Mouse (Mus musculus) layer of hippocampus, adult 9-10 months (tissue): ENCODE data around the gene Npr2.
"Not testable (repeated sequence)": the region's sequence is repeated elsewhere in the genome, so short reads cannot be mapped to it uniquely, and the experiment has no call there.

Experiments used
- DNase-seq: peaks from one replicate; pipeline ENCODE4 v3.0.0; 2022; ENCODE audit warnings: low spot score

Npr2 gene

DNA sequence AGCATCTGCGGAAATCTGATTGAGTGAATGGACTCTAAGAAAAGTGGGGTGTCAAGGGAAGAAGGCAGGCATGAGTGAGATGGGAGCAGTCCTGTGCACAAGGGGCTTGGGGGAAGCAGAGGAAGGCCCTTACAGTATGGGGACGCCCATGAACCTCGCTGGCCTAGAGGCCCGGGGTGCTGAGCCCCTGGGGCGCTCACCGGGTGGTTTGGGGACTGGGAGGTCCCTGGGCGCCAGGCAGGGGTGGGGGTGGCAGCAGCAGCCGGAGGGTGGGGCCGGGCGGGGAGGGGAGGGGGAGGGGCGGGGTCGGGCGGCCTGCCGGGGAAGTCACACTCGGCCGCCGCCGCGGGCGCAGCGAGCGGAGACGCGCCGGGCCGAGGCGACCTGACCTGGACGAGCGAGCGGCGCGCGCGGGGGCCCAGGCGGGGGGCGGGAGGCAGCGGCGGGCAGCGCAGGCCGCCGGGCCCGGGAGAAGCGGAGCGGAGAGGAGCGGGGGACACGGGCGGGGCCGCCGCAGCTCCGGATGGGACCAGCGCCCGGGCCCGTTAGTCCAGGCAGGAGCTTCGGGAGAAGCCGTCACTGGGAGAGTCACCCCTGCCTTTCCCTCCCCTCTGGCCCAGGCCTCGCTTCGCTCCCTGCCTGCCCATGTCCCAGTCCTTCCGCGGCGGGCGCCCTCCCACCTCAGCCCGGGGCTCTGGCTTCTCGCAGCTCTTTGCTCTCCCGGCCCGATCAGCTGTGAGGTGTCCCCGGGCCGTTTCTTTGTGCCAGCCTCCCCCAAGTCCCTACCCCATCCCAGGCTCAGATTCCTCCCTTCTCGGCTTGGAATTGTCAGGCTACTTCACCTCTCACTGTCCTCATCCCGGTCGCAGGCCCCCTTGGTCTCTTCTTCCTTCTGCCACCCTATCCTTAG is at the start of gene Npr2:
Gene Npr2 (plus strand): TSS at position 890 of the 910 bp plus-strand sequence.
- DNase-seq: no peak

DNA sequence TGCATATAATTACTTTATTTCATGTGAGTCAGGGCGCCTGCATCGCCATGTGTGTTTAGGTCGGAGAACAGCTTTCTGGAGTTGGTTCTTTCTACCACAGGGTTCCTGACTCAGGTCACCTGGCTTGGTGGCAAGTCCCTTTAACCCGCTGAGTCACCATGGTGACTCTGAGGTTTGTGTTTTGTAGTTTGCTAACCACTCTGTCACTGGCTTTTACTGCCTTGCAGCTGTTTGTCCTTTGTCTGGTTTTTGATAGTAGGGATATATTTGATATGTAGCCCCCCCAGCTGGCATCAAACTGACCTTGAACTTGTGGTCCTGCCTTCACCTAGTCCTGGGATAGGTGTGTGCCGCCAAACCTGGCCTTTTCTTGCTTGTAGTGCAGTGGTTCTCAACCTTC is 49.5 kb upstream of the Npr2 start:
- DNase-seq: no peak

DNA sequence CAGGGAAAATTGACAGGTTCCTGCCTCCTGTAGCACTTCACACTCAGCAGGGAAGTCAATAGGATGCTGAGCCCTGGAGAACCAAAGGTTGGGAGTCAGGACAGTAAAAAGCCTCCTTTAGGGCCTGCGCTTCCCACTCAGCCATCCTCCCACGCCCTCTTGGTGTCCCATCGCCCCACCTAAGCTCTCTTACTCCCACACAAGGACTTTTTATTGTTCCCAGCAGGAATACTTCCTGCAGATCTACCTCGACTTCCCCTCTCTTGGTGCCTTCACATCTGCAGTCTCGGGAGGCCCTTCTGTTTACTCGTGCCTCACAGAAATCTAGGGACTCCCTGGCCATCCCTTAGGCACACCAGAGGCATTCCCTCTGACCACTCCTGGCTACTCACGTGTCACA is 48.3 kb upstream of the Npr2 start:
- no peak for DNase-seq

DNA sequence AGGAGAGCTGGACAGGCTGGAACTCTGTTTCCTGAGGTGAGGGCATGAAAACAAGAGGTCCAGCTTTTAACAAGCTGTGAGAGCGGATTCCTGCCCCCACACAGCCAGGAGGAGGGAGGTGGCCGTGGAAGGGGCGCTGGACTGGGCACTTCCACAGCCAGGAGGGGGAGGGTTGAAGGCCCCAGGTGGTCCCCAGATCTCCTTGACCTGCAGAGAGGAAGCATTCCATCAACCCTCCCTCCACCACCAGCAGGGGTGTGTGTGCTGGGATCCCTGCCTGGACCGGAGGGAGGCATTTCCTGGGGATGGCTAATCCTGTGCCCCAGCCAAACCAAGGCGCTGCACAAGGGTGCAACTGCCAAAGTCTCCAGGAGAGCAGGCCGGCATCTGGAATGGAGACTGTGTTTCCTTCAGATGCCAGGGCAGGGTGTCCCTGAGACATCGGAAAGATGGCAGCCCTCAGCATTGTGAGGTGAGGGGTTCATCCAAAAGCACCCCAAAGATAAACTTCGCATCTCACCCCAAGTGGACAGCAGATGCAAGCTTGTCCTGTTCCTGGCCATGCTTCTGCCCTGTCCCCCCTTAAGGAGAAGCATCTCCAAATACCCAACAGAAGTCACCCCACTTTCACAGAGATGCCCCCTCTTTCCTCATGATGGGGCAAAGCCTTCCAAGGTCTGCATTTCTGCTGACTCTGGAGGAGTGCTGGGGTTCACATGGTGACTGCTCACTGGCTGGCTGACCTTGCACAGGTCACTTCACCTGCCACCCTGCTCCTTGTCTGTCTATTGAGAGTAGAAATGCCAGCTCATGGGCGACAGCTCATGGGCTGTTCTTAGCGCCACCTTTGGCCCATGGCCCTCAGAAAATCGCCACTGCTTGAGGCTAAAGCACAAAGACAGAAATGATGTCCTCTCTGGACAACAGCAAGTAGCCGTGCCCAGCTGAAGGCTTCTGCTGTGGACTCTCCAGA is 47.0 kb upstream of the Npr2 start, which contains the start of gene Msmp:
Gene Msmp (minus strand): TSS at position 51 of the 973 bp plus-strand sequence.
- no peak for DNase-seq

DNA sequence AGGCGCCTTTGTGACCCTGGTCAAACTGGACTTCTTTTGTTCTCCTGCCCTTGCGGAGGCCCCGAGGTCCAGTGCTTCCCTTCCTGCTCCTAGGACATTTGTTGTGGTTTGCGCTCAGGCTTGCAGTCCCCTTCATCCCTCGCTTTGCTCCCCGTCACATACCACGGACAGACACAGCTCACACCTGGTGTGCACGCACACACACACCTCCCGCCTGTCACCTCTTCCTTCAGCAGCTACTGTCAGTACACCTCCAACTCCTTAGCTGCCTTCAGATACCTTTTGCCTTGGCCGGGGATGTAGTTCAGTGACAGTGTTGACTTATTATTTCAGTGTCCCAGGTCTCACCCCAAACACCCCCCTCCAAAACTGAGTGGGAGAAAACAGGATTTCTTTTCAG is 46.1 kb upstream of the Npr2 start:
- DNase-seq: no peak

DNA sequence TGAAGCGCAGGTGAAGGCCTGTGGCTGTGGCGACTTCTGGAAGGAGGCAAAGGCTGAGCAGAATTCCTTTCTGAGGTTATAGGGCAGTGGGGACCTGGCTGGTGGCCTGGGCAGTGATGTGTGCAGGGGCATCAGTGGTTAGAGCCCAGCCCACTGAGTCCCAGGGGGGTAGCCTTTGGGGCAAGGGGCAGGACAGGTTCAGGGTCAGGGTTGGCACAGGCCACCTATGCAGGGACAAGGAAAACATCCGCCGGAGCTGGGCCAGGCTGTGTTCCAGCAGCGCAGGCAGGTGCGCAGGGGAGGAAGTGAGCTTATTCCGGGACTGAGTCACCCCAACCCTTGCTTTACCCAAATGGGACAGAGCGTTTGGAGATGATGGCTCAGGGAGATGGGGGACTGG is 45.3 kb upstream of the Npr2 start:
- DNase-seq: no peak

DNA sequence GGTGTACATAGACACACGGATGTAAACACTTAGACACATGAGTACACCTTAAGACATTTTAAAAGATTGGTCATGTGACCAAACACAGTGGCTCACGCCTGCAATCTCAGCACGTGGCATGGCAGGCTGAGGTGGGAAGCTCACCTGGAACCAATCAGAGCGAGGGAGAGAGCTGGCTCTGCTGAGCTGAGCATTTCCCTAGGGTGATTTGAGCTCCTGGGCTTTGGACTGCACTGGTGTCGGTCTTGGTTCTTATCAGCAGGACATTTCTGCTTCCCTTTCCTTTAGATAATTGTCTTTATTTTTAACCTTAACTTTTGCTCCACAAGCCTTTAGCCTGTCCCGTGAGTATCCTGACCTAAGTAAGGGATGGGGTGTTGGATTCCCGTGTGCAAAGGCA is 44.1 kb upstream of the Npr2 start:
- no peak for DNase-seq

DNA sequence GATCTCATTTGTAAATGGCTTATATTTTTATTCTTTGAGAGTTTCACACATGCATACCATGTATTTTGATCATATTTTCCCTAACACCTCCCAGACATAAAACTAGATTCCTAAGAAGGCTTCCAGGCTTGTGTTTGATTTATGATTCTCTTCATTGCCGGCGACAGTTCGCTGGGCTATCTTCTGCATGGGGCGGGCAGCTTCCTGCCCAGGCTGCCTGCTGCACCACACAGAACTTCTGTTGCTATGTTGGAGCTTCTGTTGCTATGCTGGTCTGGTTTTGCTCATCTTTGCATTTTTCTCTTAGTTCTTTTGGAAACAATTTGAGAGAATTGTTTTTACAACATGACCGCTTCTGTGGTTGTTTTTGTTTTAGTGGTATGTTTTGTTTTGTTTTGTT is 40.2 kb upstream of the Npr2 start:
- no peak for DNase-seq

DNA sequence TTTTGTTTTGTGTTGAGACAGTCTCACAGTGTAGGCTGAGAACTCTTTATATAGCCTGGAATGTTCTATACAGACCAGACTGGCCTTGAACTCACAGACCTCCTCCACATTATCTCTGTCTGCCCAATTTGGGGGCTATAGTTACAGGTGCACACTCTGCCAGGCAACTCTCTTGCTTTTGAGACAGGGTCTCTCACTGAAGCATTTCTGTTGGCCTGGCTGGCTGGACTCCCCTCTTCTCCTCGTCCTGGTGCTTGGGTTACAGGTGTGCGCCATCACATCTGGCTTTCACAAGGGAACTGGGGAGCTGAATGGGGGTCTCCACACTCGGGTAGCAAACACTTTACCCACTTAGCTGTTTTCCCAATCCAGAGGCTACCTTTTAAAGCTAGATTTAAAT is 39.8 kb upstream of the Npr2 start:
- no peak for DNase-seq

DNA sequence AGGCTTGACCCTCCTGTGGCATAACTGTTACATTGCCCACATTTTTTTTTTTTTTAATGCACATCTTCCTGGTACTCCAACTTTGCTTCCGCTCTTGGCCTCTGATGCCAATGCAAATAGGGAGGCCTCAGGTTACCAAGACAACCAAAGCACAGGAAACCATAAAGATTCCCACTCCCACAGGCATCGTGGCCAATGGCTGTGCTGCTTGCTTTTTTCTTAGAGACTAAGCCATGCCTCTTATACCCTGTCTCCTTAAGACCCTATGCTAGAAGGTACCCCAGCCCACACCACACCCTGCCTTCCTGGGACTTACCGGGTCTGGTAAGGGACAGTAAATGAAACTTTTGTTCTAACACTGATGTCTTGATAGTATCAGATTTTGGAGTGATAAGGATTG is 38.3 kb upstream of the Npr2 start:
- no peak for DNase-seq

DNA sequence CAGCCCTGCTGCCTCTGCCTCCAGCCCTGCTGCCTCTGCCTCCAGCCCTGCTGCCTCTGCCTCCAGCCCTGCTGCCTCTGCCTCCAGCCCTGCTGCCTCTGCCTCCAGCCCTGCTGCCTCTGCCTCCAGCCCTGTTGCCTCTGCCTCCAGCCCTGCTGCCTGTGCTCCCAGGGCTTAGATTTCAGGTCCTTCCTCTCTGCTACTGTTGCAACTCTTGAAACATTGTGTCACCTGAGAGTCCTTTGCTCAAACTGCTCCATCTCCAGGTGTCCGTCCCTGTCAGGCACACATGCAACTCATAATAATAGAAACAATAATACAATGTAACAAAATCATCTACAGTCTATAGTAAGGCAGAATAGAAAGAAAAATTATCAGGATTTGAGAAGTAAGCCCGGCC is 35.1 kb upstream of the Npr2 start:
- not testable (repeated sequence) for DNase-seq

DNA sequence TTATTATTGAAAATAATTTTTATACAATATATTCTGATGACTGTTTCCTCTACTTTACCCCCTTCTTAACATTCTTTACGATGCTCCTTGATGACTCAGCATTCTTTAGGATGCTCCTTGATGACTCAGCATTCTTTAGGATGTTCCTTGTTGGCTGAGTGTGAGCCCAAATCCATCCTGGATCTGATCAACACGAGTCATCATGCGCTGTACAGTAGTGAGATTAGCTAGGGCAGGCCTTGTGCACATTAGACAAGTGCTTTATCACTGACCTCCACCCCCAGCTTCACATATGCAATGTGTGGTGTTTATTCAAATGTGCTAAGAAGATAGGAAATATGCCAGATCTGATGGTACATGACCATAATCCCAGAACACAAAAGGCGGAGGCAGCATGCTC is 33.5 kb upstream of the Npr2 start:
- no peak for DNase-seq

DNA sequence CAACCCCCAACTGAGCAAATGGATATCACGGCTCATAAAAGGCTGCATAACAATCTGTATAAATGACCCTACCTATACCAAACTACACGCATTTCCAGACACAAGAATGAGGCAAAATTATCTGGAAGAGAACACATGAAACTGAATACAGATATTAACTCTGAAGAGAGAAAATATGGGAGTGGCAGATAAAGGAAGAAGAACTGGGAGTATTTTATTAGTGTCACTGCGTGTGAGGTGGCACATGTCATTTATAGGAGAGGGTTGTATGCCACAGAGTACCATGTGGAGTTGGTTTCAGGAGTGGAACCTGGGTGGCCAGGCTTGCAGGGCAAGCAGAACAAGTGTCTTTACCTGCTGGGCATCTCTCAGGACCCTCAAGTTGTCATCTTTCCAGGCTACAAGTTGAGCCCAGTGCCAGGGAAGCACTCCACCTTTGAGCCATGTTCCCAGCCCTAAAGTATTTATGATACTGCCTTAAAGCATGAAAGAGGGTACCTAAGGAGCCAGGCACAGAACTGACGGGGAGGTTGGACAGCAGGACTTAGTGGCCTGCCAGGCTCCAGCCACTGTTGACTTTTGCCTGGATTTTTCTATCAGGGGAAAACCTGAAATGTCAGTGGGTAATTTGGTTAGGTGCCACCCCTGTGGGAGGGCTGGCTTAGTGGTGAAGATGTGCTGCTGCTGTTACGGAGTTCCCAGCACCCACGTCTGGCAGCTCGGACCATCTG is 32.9 kb upstream of the Npr2 start:
- no peak for DNase-seq

DNA sequence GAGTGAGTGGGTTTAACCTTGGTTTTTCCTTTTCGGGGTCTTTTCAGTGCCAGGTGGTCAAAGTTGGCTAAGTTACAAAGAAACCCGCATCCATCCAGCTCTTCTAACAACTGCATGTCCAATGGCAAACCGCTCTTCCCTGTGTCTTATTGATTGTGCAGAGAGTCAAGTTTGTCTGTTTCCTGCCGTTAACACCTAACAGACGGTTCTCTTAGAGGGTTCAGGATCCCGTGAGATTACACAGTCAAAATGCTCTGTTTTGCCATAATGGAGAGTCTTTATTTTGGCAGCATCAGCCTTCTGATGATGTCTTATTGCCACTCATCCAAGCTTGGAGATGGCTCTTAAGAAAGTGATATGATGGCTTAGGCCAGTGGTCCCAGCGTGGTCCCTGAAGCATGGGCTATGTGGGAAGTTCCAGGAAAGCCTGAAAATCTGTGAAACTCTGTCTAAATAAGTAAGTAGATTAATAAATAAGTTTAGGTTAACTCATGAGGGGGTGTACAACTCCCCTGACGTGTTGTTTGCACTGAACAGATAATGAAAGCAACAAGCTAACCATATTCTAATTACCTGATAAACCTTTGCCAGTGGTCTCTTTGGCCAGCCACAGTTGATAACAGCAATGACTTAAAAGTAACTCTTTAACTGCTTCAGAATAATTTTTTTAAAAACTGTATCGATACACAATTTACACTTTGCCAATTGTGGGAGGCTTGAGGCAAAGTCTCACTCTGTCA is 31.4 kb upstream of the Npr2 start:
- no peak for DNase-seq

DNA sequence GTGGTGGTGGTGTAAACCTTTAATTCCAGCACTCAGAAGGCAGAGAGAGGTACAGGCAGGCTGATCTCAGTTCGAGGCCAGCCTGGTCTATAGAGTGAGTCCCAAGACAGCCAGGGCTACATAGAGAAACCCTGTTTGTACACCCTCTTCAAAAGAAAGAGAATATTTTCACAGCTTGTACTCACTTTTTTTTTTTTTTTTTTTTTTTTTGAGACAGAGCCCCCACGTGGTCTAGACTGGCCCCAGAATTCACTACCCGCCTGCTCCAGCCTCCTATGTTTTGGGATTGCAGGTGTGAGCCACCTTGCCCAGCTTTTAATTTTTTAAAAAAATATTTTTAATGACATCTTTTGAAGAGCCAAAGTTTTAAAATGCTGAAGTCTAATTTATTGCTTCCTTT is 27.6 kb upstream of the Npr2 start:
- DNase-seq: no peak

DNA sequence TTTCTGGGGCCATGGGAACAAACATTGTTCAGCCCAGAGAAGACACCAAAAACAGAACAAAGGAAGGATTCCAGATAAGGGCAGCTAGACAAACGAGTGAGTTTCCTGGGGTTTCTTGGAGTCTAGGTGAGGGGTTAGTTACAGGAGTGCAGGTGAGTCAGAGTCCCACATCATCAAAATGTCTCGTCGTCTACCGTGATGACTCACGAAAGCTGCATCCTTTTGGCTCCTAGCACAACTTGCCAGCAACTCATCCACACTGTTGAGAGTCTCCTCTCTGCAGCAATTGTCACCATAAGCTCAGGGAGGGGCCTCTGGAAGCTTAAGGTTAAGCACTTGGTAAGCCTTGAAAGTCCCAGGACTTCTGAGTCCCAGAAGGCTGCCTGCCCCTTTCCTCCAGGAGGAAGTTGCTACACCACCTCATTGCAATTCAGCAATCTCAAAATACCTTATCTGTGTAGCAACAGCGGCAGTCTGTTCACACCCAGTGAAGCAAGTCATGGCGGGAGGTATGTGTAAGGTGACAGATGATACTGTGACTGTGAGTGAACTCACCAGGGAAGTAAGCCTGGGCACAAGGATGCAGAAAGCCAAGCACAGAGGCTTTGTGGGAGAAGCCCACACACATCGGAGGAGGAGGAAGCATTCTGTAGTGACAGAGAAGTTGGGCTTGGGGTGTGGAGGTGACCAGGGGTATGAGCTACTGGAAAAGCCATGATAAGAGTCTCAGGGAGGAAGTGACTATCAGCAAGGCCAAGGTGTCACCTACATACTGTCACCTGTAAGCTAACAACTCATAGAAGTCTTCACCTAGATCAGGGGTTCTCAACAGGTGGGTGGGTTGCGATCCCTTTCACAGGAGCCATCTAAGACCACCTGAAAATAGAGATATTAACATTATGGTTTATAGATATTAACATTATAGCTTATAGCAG is 26.7 kb upstream of the Npr2 start:
- no peak for DNase-seq

DNA sequence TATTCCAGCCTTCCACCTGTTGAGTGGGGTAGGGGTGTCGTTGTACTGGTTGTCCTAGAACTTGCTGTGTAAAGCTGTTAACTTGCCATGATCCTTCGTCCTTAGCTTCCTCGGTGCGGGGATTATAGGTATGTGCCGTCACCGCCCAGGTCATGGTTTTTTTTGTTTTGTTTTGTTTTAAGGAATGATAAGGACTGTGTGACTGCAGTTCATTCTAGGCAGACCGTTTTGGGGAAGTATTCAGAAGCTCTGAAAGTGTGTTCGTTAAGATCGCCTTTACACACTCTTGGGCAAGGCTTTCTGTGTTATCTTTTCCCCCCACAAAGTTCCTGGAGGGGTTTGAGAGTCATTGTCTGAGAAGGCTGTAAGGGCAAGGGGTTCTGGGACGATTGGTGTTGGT is 19.2 kb upstream of the Npr2 start:
- no peak for DNase-seq

DNA sequence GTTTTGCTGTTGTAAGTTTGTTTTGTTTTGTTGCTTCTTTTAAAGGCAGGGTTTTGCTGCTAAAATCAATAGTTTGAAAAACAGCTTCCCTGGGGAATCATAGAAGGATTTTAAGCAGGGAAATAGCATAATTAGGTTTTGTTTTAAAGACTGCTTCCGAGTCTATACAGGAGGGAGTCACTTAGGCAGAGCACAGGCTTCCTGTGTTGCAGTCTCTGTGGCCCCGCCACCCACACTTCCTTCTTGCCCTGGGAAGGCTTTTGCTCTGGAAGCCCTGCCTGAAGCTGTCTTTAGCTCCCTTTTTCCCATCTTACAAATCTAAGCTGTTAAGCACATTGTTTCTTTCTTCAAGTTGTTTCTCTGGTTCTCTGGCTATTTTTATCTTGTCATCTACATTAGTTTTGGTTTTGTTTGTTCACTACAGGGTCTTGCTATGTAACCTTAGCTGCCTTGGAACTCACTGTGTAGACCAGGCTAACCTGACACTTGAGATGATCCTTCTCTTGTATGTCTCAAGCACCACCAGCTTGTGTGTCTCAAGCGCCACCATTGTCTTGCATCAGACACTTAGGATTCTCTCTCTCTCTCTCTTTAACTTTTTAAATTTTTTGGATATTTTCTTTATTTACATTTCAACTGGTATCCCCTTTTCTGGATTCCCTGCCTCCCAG is 18.5 kb upstream of the Npr2 start:
- DNase-seq: no peak

DNA sequence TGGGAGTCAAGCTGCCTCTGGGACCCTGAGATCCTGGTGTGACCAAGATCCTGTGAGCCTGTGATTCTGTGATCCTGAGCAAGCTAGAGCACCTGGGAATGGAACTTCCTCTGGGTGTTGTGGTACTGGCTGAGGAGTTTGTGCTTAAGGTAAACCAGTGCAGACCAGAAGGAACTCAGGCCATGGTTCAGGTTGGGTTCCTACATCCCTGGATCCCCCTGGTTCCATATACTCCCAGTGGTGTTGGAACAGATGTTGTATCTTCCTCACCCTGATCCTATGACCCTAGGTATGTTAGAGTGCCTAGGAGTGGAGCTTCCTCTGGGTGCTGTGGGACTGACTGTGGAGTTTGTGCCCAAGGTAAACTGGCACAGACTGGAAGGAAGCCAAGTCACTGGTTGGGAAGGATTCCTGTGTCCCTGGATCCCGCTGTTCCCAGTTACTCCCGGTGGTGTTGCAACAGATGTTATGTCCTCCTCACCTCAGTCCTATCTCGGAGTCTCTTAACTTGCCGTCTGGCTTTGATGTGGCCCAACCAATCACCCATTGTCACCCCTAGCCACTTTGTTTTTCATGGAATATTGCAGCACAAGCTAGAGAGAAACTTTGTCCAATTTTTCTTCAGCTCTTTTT is 11.5 kb upstream of the Npr2 start:
- DNase-seq: no peak
